Mouse (Mus musculus) erythroblast, embryonic 14.5 days (primary cell): ENCODE data around the gene Ifit1bl1.

ENCODE experiments used
- GATA1 ChIP-seq: IDR thresholded peaks from 2 replicates; pipeline ENCODE4 v1.6.1; 2012; ENCODE audit warnings: low read length, inconsistent platforms, mixed read lengths
- TAL1 ChIP-seq: IDR thresholded peaks from 3 replicates; pipeline ENCODE4 v1.6.1; 2012; ENCODE audit warnings: low read length, inconsistent platforms, mixed read lengths

GRCm38 (mm10) chr19:34566178-34566784 is 35.5 kb downstream of the Ifit1bl1 start:
- no peak for TF ChIP-seq GATA1
- TF ChIP-seq TAL1 = no peak
